Mouse (Mus musculus) skeletal muscle tissue, adult 2 months (tissue): ENCODE measurements around the gene Slc37a3.
"Not testable (repeated sequence)": the region's sequence is repeated elsewhere in the genome, so short reads cannot be mapped to it uniquely, and the experiment has no call there.

ENCODE experiments used
- DNase-seq: peaks from one replicate; pipeline ENCODE4 v3.0.0-alpha.2; 2012; ENCODE audit warnings: low read depth, low spot score

Slc37a3 gene

DNA sequence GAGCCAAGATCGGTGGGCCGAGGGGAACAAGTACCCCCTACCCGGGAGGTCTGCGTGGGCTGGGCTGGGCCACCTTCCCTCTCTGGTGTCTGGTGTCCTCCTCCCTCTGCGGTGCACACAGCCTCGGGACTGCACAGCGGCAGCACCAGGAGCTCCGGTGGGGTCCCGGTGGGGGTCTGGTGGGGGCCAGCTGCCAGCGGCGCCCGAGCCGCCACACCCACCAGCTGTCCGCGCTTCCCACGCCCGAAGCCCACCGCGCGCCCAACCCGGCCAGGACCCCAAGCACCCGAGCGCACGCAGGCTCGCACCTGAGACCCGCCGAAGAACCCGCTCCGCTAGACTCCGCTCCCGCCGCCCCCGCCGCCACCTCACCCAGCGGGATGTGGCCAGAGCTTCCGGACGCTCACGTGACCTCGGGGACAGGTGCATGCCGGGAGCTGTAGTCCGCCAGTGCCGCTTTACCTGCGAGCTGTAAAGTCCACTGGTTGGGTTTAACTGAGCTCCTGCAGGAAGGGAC is at the start of gene Slc37a3:
Gene Slc37a3 (minus strand): TSS at position 365 of the 517 bp plus-strand sequence.
- DNase-seq = peak; percentile 67

DNA sequence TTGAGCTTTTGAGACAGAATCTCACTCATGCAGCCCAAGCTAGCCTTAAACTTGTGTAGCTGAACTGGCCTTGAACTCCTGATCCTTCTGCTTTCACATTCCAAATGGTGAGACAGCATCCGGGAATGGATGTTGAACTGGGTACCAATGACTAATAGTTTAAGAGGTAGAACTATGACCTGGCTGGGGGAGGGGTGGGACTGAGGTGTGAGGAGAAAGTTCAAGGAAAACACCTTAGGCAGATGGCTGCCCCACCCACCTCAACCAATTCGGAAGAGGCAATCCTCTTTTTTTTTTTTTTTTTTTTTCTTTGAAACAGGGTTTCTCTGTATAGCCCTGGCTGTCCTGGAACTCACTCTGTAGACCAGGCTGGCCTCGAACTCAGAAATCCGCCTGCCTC is 49.2 kb upstream of the Slc37a3 start:
- no peak for DNase-seq

DNA sequence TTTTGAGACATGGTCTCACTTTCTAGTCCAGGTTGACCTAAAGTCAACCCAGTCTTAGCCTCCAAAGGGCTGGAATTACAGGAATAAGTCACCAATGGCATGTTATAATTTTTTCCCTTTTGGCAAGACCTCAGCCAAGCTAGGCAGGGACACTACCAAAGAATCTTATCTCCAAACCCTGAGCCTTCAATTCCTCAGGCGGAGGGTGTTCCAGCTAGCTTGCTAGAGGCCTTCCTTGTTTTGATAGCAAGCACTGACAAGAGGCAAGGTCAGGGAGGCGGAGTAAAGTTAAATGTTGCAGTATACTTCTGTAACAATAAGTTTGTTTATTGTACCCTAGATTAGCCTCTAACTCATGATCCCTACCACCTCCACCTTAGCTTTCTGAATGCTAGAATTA is 47.7 kb upstream of the Slc37a3 start:
- DNase-seq = no peak

DNA sequence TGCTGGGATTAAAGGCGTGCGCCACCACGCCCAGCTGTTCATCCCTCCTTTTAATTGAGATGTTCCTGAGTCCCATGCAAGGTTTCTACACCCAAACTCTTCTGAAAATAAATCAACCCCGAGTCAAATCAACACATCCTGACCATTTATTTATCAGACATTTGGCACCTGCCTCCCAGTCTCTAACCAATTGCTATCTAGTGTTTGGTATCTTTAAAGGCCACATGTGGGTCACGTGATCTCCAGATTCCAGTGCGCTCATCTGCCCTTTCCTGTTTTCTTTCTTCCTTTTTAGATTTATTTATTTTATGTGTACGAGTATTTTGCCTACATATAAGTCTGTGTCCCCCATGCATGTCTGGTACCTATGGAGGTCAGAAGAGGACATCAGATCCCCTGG is 46.2 kb upstream of the Slc37a3 start:
- DNase-seq = no peak

DNA sequence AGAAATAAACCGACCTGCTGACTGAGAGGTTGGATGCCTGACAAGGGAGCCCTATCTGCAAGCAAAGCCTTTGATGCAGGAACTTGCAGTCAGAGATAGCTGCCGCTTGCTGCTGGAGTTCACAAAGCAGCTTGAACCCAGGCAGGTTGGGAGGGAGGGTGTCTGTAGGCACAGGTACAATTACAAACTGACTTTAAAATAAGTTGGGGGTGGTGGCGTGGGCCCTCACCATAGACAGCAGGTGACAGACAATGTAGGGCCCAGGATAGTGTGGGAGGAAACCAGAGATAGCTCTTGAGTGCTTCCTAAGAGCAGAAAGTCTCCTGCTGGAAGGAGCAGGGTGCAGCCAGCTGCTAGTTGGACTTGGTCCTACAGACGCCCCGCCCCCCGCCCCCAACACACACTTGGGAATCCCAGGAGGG is 45.7 kb upstream of the Slc37a3 start:
- DNase-seq = no peak

DNA sequence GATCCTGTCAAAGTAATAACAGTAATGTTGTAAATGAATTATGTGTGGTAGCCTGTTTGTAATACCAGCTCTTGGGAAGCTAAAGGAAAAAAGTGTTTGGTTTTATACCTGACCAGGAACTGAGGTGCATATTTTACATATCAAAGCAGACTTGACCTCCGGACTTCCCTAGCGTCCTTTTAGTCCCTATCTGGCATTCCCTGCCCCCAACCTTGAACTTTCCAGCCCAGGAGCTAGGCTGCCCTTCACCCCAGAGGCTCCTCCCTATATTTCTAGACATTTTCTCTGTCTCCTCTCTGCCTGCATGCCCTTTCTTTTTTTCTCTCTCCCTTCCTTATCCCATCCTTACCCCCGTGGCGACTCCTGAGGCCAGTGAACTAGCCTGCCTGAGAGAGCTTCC is 43.4 kb upstream of the Slc37a3 start:
- no peak for DNase-seq

DNA sequence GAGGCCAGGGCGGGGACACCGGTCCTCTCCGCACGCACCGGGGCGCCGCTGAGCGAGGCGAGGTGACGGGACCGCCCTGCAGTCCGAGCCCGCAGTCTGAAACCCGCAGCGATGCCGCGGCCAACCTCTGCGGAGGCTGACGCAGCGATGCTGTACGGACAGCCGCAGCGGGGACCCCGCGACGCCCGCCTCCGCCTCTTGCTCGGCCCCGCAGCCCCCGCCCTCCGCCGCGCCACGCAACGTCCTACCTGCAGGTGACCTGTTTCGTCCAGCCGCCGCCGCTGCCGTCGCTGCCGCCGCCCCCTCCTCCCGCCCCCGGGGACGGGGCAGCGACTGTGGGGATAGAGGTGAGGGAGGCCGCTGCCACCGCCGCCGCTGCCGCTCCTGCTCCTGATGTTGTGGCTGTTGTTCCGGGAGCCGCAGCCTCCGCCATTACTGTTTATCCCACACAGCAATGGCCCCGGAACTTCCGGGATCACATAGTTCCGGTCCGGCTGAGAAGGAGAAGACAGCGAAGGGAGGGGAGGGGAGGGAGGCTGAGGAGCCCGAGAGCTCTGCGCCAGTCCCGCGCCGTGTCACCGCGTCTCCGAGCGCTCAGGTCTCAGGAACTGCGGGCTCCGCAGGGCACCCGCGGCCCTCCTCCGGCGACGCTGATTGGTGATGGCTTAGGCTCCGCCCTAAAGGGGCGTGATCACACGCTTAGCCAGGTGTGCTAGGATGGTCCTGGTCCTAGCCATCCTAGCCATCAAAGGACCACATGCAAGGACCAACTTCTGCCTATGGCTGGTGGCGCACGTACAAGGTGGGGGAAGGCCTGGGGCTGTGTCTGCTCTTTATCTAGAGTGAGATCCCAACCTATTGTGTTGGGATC is 42.6 kb upstream of the Slc37a3 start, which contains the start of gene Mkrn1:
Gene Mkrn1 (minus strand): TSS at position 612 of the 871 bp plus-strand sequence.
- peak; percentile 40 for DNase-seq

DNA sequence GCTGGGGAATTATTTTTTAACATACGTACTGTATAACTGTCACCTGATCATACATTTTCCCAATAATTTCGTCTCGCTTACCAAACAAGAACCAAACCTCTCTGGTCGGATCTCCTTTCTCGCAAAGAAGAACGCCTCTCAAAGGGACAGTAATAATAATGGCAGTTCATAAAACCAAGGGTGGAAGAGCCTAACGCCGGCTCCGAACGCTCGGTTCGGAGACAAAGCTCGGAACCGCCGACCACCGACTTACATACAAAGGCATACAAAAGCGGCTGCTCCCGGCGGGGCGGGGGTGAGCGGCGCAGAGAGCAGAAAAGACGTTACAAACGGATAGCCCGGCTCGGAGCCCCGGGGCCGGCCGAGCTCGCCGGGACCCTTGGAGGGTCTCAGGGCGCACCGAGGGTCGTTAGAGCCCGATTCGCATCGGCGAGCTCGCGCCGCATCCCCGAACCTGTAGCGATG is 41.9 kb upstream of the Slc37a3 start:
- no peak for DNase-seq

DNA sequence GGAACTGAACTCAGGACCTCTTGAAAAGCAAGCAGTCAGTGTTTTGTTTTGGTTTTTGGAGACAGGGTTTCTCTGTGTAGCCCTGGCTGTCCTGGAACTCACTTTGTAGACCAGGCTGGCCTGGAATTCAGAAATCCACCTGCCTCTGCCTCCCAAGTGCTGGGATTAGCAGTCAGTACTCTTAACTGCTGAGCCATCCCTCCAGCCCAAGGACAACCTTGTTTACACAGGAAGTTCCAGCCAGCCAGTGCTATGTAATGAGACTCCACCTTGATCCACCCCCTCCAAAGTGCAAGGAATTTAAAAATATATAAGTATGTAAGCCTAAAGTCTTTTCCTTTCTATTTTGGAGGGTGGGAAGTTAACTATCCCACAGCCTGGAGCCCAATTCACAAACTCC is 39.2 kb upstream of the Slc37a3 start:
- DNase-seq = not testable (repeated sequence)

DNA sequence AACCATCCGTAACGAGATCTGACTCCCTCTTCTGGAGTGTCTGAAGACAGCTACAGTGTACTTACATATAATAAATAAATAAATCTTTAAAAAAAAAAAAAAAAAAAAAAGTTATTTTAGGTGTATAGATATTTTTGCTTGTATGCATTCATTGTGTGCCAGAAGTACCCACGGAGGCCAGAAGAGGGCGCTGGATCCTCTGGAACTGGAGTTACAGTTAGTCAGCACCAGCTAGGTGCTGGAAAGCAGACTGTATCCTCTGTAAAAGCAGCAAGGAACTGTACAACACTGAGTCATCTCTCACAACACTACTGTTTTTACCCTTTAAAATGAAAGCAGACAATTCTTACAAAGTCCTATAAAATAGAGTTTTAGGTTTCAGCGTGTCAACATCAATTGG is 38.3 kb upstream of the Slc37a3 start:
- DNase-seq = no peak

DNA sequence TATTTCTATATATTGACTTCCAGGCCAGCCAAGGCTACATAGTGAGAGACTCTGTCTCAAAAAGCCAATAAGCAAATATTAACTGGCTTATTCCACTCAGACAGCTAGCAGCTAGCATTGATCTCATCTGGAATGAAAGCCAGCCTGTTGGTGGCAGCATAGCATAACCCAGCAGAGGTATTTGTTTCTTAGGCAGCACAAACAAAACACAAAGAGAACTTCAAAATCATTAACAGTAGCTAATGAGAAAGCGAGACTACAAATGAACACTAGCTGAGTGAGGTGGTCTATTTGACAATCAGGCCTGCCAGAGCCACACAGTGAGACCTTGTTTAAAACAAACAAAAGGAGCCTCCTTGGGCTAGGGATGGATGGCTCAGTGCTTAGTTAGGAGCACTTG is 36.6 kb upstream of the Slc37a3 start:
- DNase-seq = no peak

DNA sequence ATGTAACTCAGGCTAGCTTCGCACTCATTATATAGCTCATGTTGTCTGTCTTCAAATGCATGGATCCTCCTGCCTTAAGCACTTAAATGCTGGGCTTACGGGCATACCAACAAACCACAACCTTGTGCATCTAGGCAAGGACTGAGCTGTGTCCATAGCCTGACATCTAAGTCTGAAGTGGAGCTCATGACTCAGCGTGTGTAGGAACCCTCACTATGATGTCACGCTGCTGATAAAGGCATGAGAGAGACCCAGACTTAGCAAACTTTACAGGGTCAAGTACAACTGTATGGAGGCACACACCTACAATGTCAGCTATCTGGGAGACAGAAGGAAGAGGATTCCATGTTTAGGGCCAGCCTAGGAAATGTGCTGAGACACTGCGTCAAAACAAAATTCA is 29.0 kb upstream of the Slc37a3 start:
- no peak for DNase-seq

DNA sequence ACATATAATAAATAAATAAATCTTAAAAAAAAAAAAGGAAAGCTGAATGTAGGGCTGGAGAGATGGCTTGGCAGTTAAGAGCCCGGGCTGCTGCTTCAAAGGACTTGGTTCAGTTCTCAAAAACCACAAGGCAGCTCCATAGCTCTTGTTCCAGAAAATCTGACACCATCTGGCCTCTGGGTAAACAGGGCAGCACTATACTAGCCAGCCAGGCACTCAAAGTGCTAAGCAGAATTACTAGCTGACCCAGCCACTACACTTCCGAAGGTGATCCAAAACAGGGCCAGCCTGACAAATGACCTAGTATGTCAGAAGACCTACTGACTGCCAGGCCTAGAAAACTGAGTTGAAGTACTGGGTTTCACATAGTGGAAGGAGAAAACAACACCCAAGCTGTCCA is 25.7 kb upstream of the Slc37a3 start:
- peak; percentile 52 for DNase-seq

DNA sequence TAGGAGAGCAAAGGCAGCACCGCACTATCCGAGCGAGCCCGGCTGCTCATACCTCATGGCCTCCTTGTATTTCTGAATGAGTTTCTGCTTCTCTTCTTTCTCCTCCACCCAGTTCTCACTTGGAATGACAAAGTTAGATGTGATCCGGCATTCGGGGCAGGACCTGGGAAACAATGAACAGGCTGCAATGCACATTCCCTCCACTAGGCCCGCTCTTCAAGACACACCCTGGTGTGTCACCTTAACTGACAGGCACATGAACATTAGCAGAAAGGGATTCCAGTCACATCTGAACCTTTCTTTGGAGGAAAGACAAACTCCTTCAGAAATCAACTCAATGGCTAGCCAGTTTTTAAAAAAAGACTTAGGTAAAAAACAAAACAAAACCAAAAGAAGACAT is 22.9 kb upstream of the Slc37a3 start:
- DNase-seq = no peak

DNA sequence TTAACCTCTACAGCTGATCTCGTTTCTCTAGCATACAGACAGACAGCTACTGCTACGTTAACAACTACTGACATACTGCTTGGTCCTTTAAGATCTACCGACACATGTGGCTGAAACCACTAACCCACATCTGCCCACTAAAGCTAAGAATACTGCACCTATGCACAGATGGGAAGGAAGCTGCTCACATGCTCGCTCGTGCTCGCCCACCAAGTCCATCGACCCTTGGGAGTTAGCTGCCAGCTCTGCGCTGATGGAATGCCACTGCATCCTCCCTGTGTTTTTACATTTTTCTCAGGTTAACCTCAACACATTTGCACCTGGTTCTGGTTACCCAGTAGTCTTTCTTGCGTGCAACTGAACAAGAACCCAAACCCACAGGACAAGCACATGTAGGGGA is 20.9 kb upstream of the Slc37a3 start:
- no peak for DNase-seq

DNA sequence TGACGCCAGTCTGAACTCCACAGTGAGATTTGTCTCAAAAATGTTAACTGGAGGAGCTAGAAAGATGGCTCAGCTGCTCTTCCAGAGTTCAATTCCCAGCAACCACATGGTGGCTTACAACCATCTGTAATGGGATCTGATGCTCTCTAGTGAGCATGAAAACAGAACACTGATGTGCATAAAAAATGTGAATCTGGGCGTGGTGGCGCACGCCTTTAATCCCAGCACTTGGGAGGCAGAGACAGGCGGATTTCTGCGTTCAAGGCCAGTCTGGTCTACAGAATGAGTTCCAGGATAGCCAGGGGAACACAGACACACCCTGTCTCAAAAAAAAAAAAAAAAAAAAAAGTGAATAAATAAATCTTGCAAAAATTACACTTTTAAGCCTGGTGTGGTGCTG is 19.6 kb upstream of the Slc37a3 start:
- no peak for DNase-seq

DNA sequence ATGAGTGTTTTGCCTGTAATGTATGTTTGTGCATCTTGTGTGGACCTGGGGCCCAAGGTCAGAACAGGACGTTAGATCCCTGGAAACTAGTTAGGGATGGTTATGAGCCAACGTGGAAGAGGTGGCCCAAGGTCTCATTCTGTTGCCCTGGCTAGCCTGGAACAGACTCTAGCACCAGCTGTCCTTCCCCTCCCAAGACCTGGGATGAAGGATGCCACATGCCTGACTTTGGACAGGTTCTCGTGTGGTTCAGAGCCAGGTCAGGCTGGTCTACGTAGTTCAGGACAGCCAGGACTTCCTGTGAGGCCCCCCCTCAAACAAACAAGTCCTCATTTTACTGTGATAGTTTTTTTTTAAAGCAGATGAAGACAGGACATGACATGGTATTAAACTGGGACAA is 18.4 kb upstream of the Slc37a3 start:
- DNase-seq = no peak

DNA sequence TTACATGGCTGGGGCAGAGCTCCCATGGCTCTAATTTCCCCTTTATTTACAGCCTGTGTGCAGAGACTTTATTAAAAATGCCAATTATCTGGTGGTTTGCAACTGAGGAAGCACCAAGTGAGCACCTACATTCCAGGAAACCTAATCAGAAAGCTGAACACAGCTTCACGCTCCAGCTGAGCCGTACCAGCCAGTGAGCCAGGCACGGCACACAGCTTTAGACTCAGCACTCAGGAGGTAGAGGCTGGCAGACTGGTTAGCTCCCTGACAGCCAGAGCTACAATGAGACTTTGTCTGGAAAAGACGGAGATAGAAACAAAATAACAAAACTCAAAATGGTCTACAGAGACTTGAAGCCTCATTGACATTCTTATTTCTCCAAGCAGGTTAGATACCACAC is 18.0 kb upstream of the Slc37a3 start:
- no peak for DNase-seq

DNA sequence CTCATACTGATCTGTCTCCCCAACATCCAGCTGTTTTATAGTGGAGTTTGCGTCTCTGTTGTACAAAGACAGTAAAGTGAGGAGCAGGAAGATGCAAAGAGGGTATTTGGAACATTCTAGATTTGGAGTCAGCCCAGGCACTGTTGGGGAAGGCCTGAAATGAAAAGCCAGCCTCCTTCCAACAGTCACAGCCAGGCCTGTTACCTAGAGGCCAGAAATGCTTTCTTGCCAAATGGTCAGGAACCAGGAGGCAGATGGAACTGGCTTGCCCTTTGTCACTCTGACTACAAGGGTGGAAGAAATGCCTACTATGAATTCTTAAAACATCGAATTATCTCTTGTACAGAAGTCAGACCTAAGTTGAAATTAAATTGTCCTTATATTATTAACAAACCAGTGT is 12.5 kb upstream of the Slc37a3 start:
- DNase-seq = no peak

DNA sequence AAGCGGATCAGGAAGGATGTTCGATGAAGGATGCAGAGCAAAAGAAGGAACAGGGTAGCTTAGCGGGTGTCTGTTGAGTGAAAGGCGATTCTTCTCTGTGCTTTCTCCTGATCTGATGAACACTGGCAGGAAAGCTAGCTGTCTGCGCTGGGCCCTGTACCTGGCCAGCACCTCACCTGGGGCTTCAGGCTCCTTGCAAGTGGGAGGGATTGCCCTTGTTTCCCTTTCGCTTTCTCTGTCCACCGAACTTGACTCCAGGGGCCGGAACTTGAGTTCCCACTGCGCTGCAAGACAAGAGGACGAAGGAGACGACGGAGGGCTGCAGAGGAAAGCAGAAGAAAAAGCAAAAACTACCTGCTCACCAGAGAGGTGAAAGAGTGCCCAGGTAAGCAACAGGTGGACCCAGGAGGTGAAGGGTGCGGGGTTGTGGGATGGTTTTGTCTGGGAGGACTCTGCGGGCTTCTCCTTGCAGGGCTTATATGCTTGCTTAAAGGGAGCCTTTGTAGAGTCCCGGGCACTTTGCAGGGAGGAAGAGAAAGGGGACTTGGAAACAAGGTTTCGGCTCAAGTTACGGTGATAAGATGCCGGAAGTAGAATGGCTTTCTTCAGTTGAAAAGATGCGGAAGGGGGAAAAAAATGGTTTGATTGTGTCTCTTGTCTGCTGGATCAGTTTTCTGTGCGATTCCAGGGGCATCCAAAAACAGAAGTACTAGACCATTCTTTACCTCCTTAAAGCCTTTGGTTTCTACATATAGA is 3.8 kb upstream of the Slc37a3 start, which contains the start of gene Rab19:
Gene Rab19 (plus strand): TSS at position 51 of the 756 bp plus-strand sequence.
- no peak for DNase-seq

DNA sequence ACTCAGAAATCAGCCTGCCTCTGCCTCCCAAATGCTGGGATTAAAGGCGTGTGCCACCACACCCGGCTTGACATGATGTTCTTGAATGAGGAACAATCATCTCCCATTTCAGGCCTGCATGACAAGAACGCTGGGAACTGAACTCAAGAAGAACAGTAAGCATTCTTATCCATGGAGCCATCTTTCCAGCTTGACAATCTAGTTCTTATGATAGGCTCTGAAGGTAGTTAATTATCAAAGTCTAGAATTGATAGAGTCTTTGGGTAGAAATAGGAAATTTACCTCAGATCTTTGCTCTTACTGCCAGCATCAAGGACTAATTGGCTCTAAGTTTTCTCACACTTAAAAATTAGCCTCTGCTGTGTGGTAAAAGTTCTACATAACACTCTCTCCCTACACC is 2.8 kb upstream of the Slc37a3 start:
- DNase-seq = no peak

DNA sequence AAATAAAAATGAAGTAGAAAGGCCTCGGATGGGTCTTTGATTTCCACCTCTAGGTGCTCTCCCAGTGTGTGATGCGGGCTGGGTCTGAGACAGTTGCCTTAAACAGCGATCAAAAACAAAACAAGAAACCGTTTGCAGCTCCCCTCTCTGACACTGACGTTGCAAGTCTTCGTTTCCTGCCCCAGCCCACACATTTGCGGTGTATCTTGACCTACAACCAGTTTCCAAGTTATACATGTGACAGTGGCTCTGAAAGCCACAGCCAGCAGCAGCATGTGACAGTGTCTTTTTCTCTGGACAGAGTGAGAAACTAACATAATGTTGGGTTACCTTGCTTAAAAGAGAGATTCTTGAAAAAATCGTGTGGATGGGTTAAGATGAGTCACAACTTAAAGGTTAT is 2.3 kb upstream of the Slc37a3 start:
- DNase-seq = no peak
